Mouse (Mus musculus) embryonic facial prominence, embryonic 10.5 days (tissue): ENCODE data around the gene Tspan11. TPM values are rescaled to one million over a fixed set of nuclear protein-coding genes. Genes with fewer than 3 reads are reported as not detected.

Source experiments
- DNase-seq: peaks from one replicate; pipeline ENCODE4 v3.0.0-alpha.2; 2017; ENCODE audit warnings: low spot score
- H3K27ac ChIP-seq: fragments of 300-500 bp; sonication (generic); replicated peaks from 2 replicates; pipeline ENCODE4 v1.5.1; 2016; ENCODE audit warnings: mild to moderate bottlenecking
- H3K27me3 ChIP-seq: fragments of 300-500 bp; sonication (generic); replicated peaks from 2 replicates; pipeline ENCODE4 v1.6.1; 2016; ENCODE audit warnings: low read depth, mild to moderate bottlenecking; ENCODE audit not compliant: poor library complexity, severe bottlenecking
- H3K36me3 ChIP-seq: fragments of 300-500 bp; sonication (generic); replicated peaks from 2 replicates; pipeline ENCODE4 v1.6.1; 2016; ENCODE audit warnings: mild to moderate bottlenecking, moderate library complexity
- H3K4me1 ChIP-seq: fragments of 300-500 bp; sonication (generic); 2 replicates; pipeline ENCODE4 v1.6.1; 2016
- H3K4me3 ChIP-seq: fragments of 300-500 bp; sonication (generic); 2 replicates; pipeline ENCODE4 v1.5.1; 2016; ENCODE audit warnings: mild to moderate bottlenecking, moderate library complexity
- H3K9me3 ChIP-seq: fragments of 300-500 bp; sonication (generic); 2 replicates; pipeline ENCODE4 v1.6.1; 2016; ENCODE audit warnings: mild to moderate bottlenecking
- WGBS: fragments of 180-500 bp; shearing (Covaris S2); methylation state at CpG from one replicate; pipeline ENCODE4 v1.1.7; 2016; 5-methylcytosine and 5-hydroxymethylcytosine counted together
- polyA plus RNA-seq: library from polyadenylated mRNA; unstranded; fragments of >200 nt; fragmentation: Nextera tagmentation; extraction: Ambion mirVana; gene quantifications from 2 replicates; pipeline ENCODE4 v1.2.1, GENCODE M21; 2016

Gene Tspan11
- polyA plus RNA-seq, result 3.9 and 6.9 TPM in 2 replicates

GRCm38 (mm10) chr6:127887511-127888421 lies at the start of gene Tspan11:
Gene Tspan11, plus strand, starts transcription at chr6:127887589.
- 2% methylated on average over 36 of the region's 36 CpGs for WGBS
- Histone ChIP-seq H3K36me3 (no peaks in the 10 kb centered on the region), H3K4me3 (peak within 1 kb of the TSS; percentile 58), H3K4me1 (peaks cover 31% of the 10 kb centered on the region), H3K27ac (peak within 1 kb of the TSS; percentile 81), H3K27me3 (peaks cover 59% of the 10 kb centered on the region), H3K9me3 (no peaks in the 10 kb centered on the region)
- peak; percentile 69 for DNase-seq

GRCm38 (mm10) chr6:127837910-127838309 lies 49.5 kb upstream of the Tspan11 start:
- DNase-seq, result no peak
- Histone ChIP-seq H3K27me3 (no peaks in the 10 kb centered on the region), H3K4me3 (no peak overlapping the region), H3K9me3 (0 out of 2 replicates have a peak, but pooled peaks cover 2% of the 10 kb centered on the region), H3K4me1 (peaks cover 8% of the 10 kb centered on the region), H3K36me3 (no peaks in the 10 kb centered on the region), H3K27ac (no peak overlapping the region)
- WGBS, result 94% methylated on average over 4 of the region's 4 CpGs

- 0 out of 2 replicates have a peak, but pooled peaks cover 2% of the 10 kb centered on the region for H3K9me3 ChIP-seq
- H3K4me3 ChIP-seq, result no peak overlapping the region
- no peaks in the 10 kb centered on the region for H3K36me3 ChIP-seq
- H3K27me3 ChIP-seq, result no peaks in the 10 kb centered on the region
- 87% methylated on average over 2 of the region's 2 CpGs for WGBS
- H3K27ac ChIP-seq, result no peak overlapping the region
- DNase-seq, result no peak
- H3K4me1 ChIP-seq, result peaks cover 8% of the 10 kb centered on the region
These were observed 47.9 kb upstream of the Tspan11 start for GRCm38 (mm10) chr6:127839538-127839937.

GRCm38 (mm10) chr6:127840171-127840570 lies 47.2 kb upstream of the Tspan11 start:
- Histone ChIP-seq H3K4me1 (peaks cover 8% of the 10 kb centered on the region), H3K36me3 (no peaks in the 10 kb centered on the region), H3K27ac (no peak overlapping the region), H3K27me3 (no peaks in the 10 kb centered on the region), H3K9me3 (0 out of 2 replicates have a peak, but pooled peaks cover 2% of the 10 kb centered on the region), H3K4me3 (no peak overlapping the region)
- WGBS, result 81% methylated on average over 7 of the region's 7 CpGs
- no peak for DNase-seq

- DNase-seq, result no peak
- Histone ChIP-seq H3K27ac (no peak overlapping the region), H3K9me3 (0 out of 2 replicates have a peak, but pooled peaks cover 2% of the 10 kb centered on the region), H3K4me1 (peaks cover 8% of the 10 kb centered on the region), H3K4me3 (no peak overlapping the region), H3K27me3 (no peaks in the 10 kb centered on the region), H3K36me3 (no peaks in the 10 kb centered on the region)
- 73% methylated on average over 7 of the region's 7 CpGs for WGBS
These were observed 46.1 kb upstream of the Tspan11 start for GRCm38 (mm10) chr6:127841326-127841725.

GRCm38 (mm10) chr6:127846521-127846920 lies 40.9 kb upstream of the Tspan11 start:
- Histone ChIP-seq H3K4me3 (no peak overlapping the region), H3K27ac (no peak overlapping the region), H3K9me3 (0 out of 2 replicates have a peak, but pooled peaks cover 2% of the 10 kb centered on the region), H3K4me1 (0 out of 2 replicates have a peak, but pooled peaks cover 3% of the 10 kb centered on the region), H3K36me3 (no peaks in the 10 kb centered on the region), H3K27me3 (no peaks in the 10 kb centered on the region)
- no peak for DNase-seq
- 81% methylated on average over 6 of the region's 6 CpGs for WGBS

- H3K4me1 ChIP-seq, result peaks cover 21% of the 10 kb centered on the region
- DNase-seq, result no peak
- no peak overlapping the region for H3K4me3 ChIP-seq
- H3K27me3 ChIP-seq, result no peaks in the 10 kb centered on the region
- no peaks in the 10 kb centered on the region for H3K9me3 ChIP-seq
- 84% methylated on average over 6 of the region's 6 CpGs for WGBS
- no peaks in the 10 kb centered on the region for H3K36me3 ChIP-seq
- H3K27ac ChIP-seq, result no peak overlapping the region
These were observed 37.9 kb upstream of the Tspan11 start for GRCm38 (mm10) chr6:127849496-127849895.

- no peak for DNase-seq
- 82% methylated on average over 4 of the region's 4 CpGs for WGBS
- no peak overlapping the region for H3K4me3 ChIP-seq
- H3K27me3 ChIP-seq, result no peaks in the 10 kb centered on the region
- H3K36me3 ChIP-seq, result no peaks in the 10 kb centered on the region
- peaks cover 39% of the 10 kb centered on the region for H3K4me1 ChIP-seq
- no peak overlapping the region for H3K27ac ChIP-seq
- H3K9me3 ChIP-seq, result no peaks in the 10 kb centered on the region
These were observed 35.8 kb upstream of the Tspan11 start for GRCm38 (mm10) chr6:127851611-127852010.

- Histone ChIP-seq H3K27ac (peak overlapping the region; percentile 62; the same call in 1 of the 2 replicates), H3K4me1 (peaks cover 41% of the 10 kb centered on the region)
- 94% methylated on average over 7 of the region's 7 CpGs for WGBS
These were observed 34.1 kb upstream of the Tspan11 start for GRCm38 (mm10) chr6:127853241-127853640.

GRCm38 (mm10) chr6:127853771-127854687 lies 33.4 kb upstream of the Tspan11 start:
- H3K9me3 ChIP-seq, result no peaks in the 10 kb centered on the region
- peak; percentile 37 for DNase-seq
- H3K4me1 ChIP-seq, result peaks cover 41% of the 10 kb centered on the region
- H3K4me3 ChIP-seq, result peak overlapping the region; percentile 23; the same call in 1 of the 2 replicates
- H3K27me3 ChIP-seq, result no peaks in the 10 kb centered on the region
- no peaks in the 10 kb centered on the region for H3K36me3 ChIP-seq
- 25% methylated on average over 16 of the region's 16 CpGs for WGBS
- peak overlapping the region; percentile 62 for H3K27ac ChIP-seq

More at GRCm38 (mm10) chr6:127853241-127853640, 34.1 kb upstream of the Tspan11 start:
- Histone ChIP-seq H3K36me3 (no peaks in the 10 kb centered on the region), H3K4me3 (no peak overlapping the region), H3K9me3 (no peaks in the 10 kb centered on the region), H3K27me3 (no peaks in the 10 kb centered on the region)
- DNase-seq, result no peak

- Histone ChIP-seq H3K36me3 (no peaks in the 10 kb centered on the region), H3K4me1 (peaks cover 41% of the 10 kb centered on the region), H3K4me3 (no peak overlapping the region), H3K27ac (peak overlapping the region; percentile 62; the same call in 1 of the 2 replicates), H3K27me3 (no peaks in the 10 kb centered on the region), H3K9me3 (no peaks in the 10 kb centered on the region)
- WGBS, result 91% methylated on average over 2 of the region's 2 CpGs
- DNase-seq, result no peak
These were observed 32.7 kb upstream of the Tspan11 start for GRCm38 (mm10) chr6:127854688-127855013.

- Histone ChIP-seq H3K27ac (peak overlapping the region; percentile 73), H3K27me3 (no peaks in the 10 kb centered on the region), H3K36me3 (no peaks in the 10 kb centered on the region), H3K4me3 (no peak overlapping the region), H3K9me3 (no peaks in the 10 kb centered on the region), H3K4me1 (peaks cover 41% of the 10 kb centered on the region)
- DNase-seq, result peak; percentile 47
- WGBS, result 31% methylated on average over 9 of the region's 9 CpGs
These were observed 31.6 kb upstream of the Tspan11 start for GRCm38 (mm10) chr6:127855711-127856295.
